Mouse (Mus musculus): ENCODE data around the gene Qrfp. TPM values are rescaled to one million over a fixed set of nuclear protein-coding genes. Genes with fewer than 3 reads are reported as not detected.
A peak's percentile ranks its signal among the peaks of the same experiment; 100 is the strongest.

Qrfp gene
- polyA plus RNA-seq, 2 experiments, result 0.16 to 0.30 TPM

DNA sequence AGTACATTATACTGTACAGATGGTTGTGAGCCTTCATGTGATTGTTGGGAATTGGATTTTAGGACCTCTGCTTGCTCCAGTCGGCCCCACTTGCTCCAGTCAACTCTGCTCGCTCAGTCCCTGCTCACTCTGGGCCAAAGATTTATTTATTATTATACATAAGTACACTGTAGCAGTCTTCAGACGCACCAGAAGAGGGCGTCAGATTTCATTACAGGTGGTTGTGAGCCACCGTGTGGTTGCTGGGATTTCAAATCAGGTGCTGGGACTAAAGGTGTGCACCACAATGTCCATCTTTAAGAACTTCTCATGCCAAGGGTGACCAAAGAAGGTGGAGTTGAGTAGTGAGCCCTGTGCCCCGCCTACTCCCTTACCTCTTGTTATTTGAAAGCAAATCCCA, 17.8 kb downstream of the Qrfp start:
- ATAC-seq (ENCODE audit: low FRiP score, low read depth) (no peak), DNase-seq (ENCODE audit: low spot score) (no peak)
- no peak overlapping the region for H3K9ac ChIP-seq (ENCODE audit: low read depth, low read length, severe bottlenecking)
- H3K4me3 ChIP-seq (replicated peaks; ENCODE audit: low read length), result no peak overlapping the region
- H3K4me2 ChIP-seq (replicated peaks; ENCODE audit: low read depth, low read length, severe bottlenecking), result no peak overlapping the region
- H3K4me1 ChIP-seq (ENCODE audit: control insufficient read depth, insufficient read depth, low read length), result no peaks in the 10 kb centered on the region
- no peak for TF ChIP-seq POLR2A (IDR thresholded peaks at IDR 0.05; ENCODE audit: borderline replicate concordance, extremely low read depth, insufficient read depth, insufficient read length)
- H3K36me3 ChIP-seq (ENCODE audit: control insufficient read depth, insufficient read depth, low read length), result peaks cover 94% of the 10 kb centered on the region
- no peaks in the 10 kb centered on the region for H3K27me3 ChIP-seq (ENCODE audit: control insufficient read depth, insufficient read depth, low read length)
- no peaks in the 10 kb centered on the region for H3K9me3 ChIP-seq (ENCODE audit: control insufficient read depth, low read length)
- H3K27ac ChIP-seq (replicated peaks; ENCODE audit: low read depth, low read length), result no peak overlapping the region
- 84% methylated on average over 6 of the region's 6 CpGs for WGBS

DNA sequence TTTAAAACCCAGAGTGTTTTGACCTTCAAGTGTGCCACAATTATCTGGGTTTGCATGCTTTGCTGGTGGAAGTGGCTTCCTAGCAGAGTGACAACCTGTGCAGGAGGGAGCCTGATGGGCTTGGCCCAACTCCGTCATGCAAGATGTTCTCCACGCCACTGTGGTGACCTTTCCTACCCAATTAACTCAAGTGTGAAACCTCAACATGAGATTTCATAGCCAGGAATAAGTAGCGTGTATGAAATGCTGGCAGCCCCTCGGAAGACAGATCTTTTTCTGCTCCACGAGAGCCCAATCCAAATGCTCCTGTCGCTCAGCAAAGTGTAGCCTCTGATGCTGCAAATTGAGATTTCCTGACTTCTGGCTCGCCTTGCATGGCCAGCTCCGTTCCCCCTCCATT, 19.1 kb downstream of the Qrfp start:
- 90% methylated on average over 8 of the region's 8 CpGs for WGBS
- H3K9ac ChIP-seq (ENCODE audit: low read depth, low read length, severe bottlenecking), result no peak overlapping the region
- no peak for TF ChIP-seq POLR2A (IDR thresholded peaks at IDR 0.05; ENCODE audit: borderline replicate concordance, extremely low read depth, insufficient read depth, insufficient read length)
- H3K27me3 ChIP-seq (ENCODE audit: control insufficient read depth, insufficient read depth, low read length), result no peaks in the 10 kb centered on the region
- no peak overlapping the region for H3K27ac ChIP-seq (replicated peaks; ENCODE audit: low read depth, low read length)
- H3K4me3 ChIP-seq (replicated peaks; ENCODE audit: low read length), result no peak overlapping the region
- no peaks in the 10 kb centered on the region for H3K4me1 ChIP-seq (ENCODE audit: control insufficient read depth, insufficient read depth, low read length)
- DNase-seq (ENCODE audit: low spot score), result no peak
- H3K36me3 ChIP-seq (ENCODE audit: control insufficient read depth, insufficient read depth, low read length), result peaks cover 94% of the 10 kb centered on the region
- H3K4me2 ChIP-seq (replicated peaks; ENCODE audit: low read depth, low read length, severe bottlenecking), result no peak overlapping the region
- no peak for ATAC-seq (ENCODE audit: low FRiP score, low read depth)
- H3K9me3 ChIP-seq (ENCODE audit: control insufficient read depth, low read length), result no peaks in the 10 kb centered on the region

- no peak overlapping the region for H3K27ac ChIP-seq (replicated peaks; ENCODE audit: low read depth, low read length)
- TF ChIP-seq POLR2A (IDR thresholded peaks at IDR 0.05; ENCODE audit: borderline replicate concordance, extremely low read depth, insufficient read depth, insufficient read length), result no peak
- 84% methylated on average over 13 of the region's 13 CpGs for WGBS
Measured at GRCm38 (mm10) chr2:31790728-31791251, 19.6 kb downstream of the Qrfp start.

DNA sequence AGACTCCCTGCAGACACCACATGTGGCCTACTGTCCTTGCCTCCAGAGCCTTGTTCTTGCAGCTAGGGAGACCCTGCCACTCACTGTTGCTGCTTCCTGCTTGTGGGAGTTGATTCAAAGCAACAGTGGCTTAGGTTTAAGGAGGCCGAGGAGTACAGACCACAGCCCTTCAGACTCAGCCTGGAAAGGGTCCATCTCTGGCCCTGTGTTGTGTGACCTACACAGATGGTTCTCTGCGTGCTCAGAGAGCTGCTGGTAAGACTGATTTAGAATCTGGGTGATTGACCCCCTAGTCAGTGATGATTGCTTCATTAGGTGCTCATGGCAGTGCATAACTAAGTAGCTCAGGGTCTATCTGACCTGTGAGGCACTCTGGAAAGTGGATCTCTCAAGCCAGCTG, 21.2 kb downstream of the Qrfp start:
- Histone ChIP-seq H3K27ac (replicated peaks; ENCODE audit: low read depth, low read length) (no peak overlapping the region), H3K4me2 (replicated peaks; ENCODE audit: low read depth, low read length, severe bottlenecking) (no peak overlapping the region), H3K4me1 (ENCODE audit: control insufficient read depth, insufficient read depth, low read length) (no peaks in the 10 kb centered on the region), H3K4me3 (replicated peaks; ENCODE audit: low read length) (no peak overlapping the region), H3K9me3 (ENCODE audit: control insufficient read depth, low read length) (no peaks in the 10 kb centered on the region), H3K36me3 (ENCODE audit: control insufficient read depth, insufficient read depth, low read length) (peaks cover 94% of the 10 kb centered on the region), H3K9ac (ENCODE audit: low read depth, low read length, severe bottlenecking) (no peak overlapping the region), H3K27me3 (ENCODE audit: control insufficient read depth, insufficient read depth, low read length) (no peaks in the 10 kb centered on the region)
- DNase-seq (ENCODE audit: low spot score) (no peak), ATAC-seq (ENCODE audit: low FRiP score, low read depth) (no peak)
- TF ChIP-seq POLR2A (IDR thresholded peaks at IDR 0.05; ENCODE audit: borderline replicate concordance, extremely low read depth, insufficient read depth, insufficient read length), result no peak
- 100% methylated on average over 2 of the region's 2 CpGs for WGBS

More at GRCm38 (mm10) chr2:31790728-31791251, 19.6 kb downstream of the Qrfp start:
- DNase-seq (ENCODE audit: low spot score) (no peak), ATAC-seq (ENCODE audit: low FRiP score, low read depth) (no peak)
- Histone ChIP-seq H3K4me1 (ENCODE audit: control insufficient read depth, insufficient read depth, low read length) (no peaks in the 10 kb centered on the region), H3K9me3 (ENCODE audit: control insufficient read depth, low read length) (no peaks in the 10 kb centered on the region), H3K36me3 (ENCODE audit: control insufficient read depth, insufficient read depth, low read length) (peaks cover 94% of the 10 kb centered on the region), H3K4me3 (replicated peaks; ENCODE audit: low read length) (no peak overlapping the region), H3K27me3 (ENCODE audit: control insufficient read depth, insufficient read depth, low read length) (no peaks in the 10 kb centered on the region), H3K4me2 (replicated peaks; ENCODE audit: low read depth, low read length, severe bottlenecking) (no peak overlapping the region), H3K9ac (ENCODE audit: low read depth, low read length, severe bottlenecking) (no peak overlapping the region)

DNA sequence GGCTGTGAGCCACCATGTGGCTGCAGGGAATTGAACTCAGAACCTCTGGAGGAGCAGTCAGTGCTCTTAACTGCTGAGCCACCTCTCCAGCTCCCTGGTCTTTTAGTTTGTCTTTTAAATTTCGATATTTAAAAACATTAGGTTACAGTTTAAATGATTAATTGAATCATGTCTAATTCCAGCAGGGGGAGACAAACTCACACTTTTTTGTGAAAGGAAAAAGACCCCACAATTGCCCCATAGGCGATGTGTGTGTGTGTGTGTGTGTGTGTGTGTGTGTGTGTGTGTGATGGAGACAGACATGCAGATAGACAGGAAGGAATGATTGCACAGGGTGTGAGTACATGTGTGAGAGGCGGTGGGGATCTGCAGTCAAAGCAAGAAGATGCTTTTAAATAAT, 22.2 kb downstream of the Qrfp start:
- Histone ChIP-seq H3K27ac (replicated peaks; ENCODE audit: low read depth, low read length) (no peak overlapping the region), H3K9ac (ENCODE audit: low read depth, low read length, severe bottlenecking) (no peak overlapping the region), H3K27me3 (ENCODE audit: control insufficient read depth, insufficient read depth, low read length) (no peaks in the 10 kb centered on the region), H3K4me3 (replicated peaks; ENCODE audit: low read length) (no peak overlapping the region), H3K4me2 (replicated peaks; ENCODE audit: low read depth, low read length, severe bottlenecking) (no peak overlapping the region), H3K4me1 (ENCODE audit: control insufficient read depth, insufficient read depth, low read length) (no peaks in the 10 kb centered on the region), H3K36me3 (ENCODE audit: control insufficient read depth, insufficient read depth, low read length) (peaks cover 94% of the 10 kb centered on the region), H3K9me3 (ENCODE audit: control insufficient read depth, low read length) (no peaks in the 10 kb centered on the region)
- DNase-seq (ENCODE audit: low spot score) (no peak), ATAC-seq (ENCODE audit: low FRiP score, low read depth) (no peak)
- TF ChIP-seq POLR2A (IDR thresholded peaks at IDR 0.05; ENCODE audit: borderline replicate concordance, extremely low read depth, insufficient read depth, insufficient read length), result no peak
- WGBS, result 90% methylated on average over 3 of the region's 3 CpGs

DNA sequence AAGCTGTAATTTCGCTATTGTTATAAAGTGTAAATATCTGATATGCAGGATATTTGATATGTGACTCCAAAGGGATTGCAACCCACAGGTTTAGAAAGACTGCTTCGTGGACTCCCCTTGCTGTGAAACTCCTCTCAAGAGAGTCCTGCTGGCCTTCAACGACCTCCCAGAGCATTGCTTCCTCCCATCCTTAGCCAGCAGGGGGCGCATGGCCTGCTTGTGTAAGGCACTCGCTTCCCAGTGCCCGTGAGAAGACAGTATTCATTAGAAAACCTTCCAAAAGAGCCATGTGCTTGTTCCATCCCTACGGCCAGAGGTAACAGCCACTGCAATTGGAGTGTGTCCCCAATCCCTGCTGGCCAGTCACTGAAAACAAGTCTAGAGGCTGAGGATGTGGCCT, 23.4 kb downstream of the Qrfp start:
- no peak overlapping the region for H3K4me3 ChIP-seq (replicated peaks; ENCODE audit: low read length)
- peaks cover 94% of the 10 kb centered on the region for H3K36me3 ChIP-seq (ENCODE audit: control insufficient read depth, insufficient read depth, low read length)
- no peaks in the 10 kb centered on the region for H3K4me1 ChIP-seq (ENCODE audit: control insufficient read depth, insufficient read depth, low read length)
- no peaks in the 10 kb centered on the region for H3K27me3 ChIP-seq (ENCODE audit: control insufficient read depth, insufficient read depth, low read length)
- H3K9me3 ChIP-seq (ENCODE audit: control insufficient read depth, low read length), result no peaks in the 10 kb centered on the region
- peak; percentile 68 for DNase-seq (ENCODE audit: low spot score)
- no peak overlapping the region for H3K9ac ChIP-seq (ENCODE audit: low read depth, low read length, severe bottlenecking)
- no peak overlapping the region for H3K4me2 ChIP-seq (replicated peaks; ENCODE audit: low read depth, low read length, severe bottlenecking)
- 19% methylated on average over 7 of the region's 7 CpGs for WGBS
- ATAC-seq (ENCODE audit: low FRiP score, low read depth), result no peak
- H3K27ac ChIP-seq (replicated peaks; ENCODE audit: low read depth, low read length), result no peak overlapping the region
- TF ChIP-seq POLR2A (IDR thresholded peaks at IDR 0.05; ENCODE audit: borderline replicate concordance, extremely low read depth, insufficient read depth, insufficient read length), result no peak
